Mouse (Mus musculus) CH12.LX (cell line): ENCODE measurements around the gene Mnt.

Experiments used
- CHD2 ChIP-seq: IDR thresholded peaks from 2 replicates; pipeline ENCODE4 v1.6.1; 2011; ENCODE audit warnings: low read length, improper control_type of control experiment
- CTCF ChIP-seq, 2 experiments: IDR thresholded peaks in 1 of 2; conservative IDR thresholded peaks in 1 of 2; 2 replicates each; pipeline ENCODE4 v1.5.1; 2011 to 2012; ENCODE audit warnings: low read depth in 2 of 2, low read length in 2 of 2, improper control_type of control experiment in 1 of 2, inconsistent platforms in 1 of 2, mild to moderate bottlenecking in 1 of 2, moderate library complexity in 1 of 2
- MAZ ChIP-seq: IDR thresholded peaks from 2 replicates; pipeline ENCODE4 v1.6.1; 2012; ENCODE audit warnings: low read depth, mild to moderate bottlenecking, inconsistent platforms, low read length, improper control_type of control experiment, moderate library complexity
- MEF2A ChIP-seq: IDR thresholded peaks from 2 replicates; pipeline ENCODE4 v1.6.1; 2014; ENCODE audit warnings: low read depth, mild to moderate bottlenecking, inconsistent platforms, low read length, improper control_type of control experiment, borderline replicate concordance
- NRF1 ChIP-seq: IDR thresholded peaks from 2 replicates; pipeline ENCODE4 v1.6.1; 2014; ENCODE audit warnings: low read depth, mild to moderate bottlenecking, inconsistent platforms, low read length, improper control_type of control experiment, moderate library complexity
- POLR2A ChIP-seq: IDR thresholded peaks from 2 replicates; pipeline ENCODE4 v1.6.1; 2011; ENCODE audit warnings: low read depth, mild to moderate bottlenecking, improper control_type of control experiment, low read length
- POLR2AphosphoS2 ChIP-seq: IDR thresholded peaks from 2 replicates; pipeline ENCODE4 v1.6.1; 2011; ENCODE audit warnings: low read depth, low read length, improper control_type of control experiment
- USF2 ChIP-seq: conservative IDR thresholded peaks from 2 replicates; pipeline ENCODE4 v1.6.1; 2011; ENCODE audit warnings: low read depth, low read length, improper control_type of control experiment
- ZC3H11A ChIP-seq: IDR thresholded peaks from 2 replicates; pipeline ENCODE4 v1.6.1; 2012; ENCODE audit warnings: low read depth, mild to moderate bottlenecking, inconsistent platforms, low read length, improper control_type of control experiment

- TF ChIP-seq POLR2A = no peak
- TF ChIP-seq ZC3H11A = no peak
- no peak for TF ChIP-seq NRF1
- no peak for TF ChIP-seq USF2
- no peak for TF ChIP-seq CTCF (conservative IDR thresholded peaks at IDR 0.05 in 1 of 2, IDR thresholded peaks at IDR 0.05 in 1 of 2; ENCODE audit: low read depth in 2 of 2, low read length in 2 of 2)
- no peak for TF ChIP-seq POLR2AphosphoS2
- no peak for TF ChIP-seq CHD2
- TF ChIP-seq MEF2A = no peak
- TF ChIP-seq MAZ = no peak
Measured at GRCm38 (mm10) chr11:74838971-74839370, 8.3 kb downstream of the Mnt start.
